Mouse (Mus musculus): ENCODE data around the gene Anapc16.

GRCm38 (mm10) chr10:59949783-59950605 is 52.9 kb downstream of the Anapc16 start:
- TF ChIP-seq MAFK (IDR thresholded peaks at IDR 0.05; ENCODE audit: insufficient read depth, low read depth, low read length), result no peak
- TF ChIP-seq CHD2 (IDR thresholded peaks at IDR 0.05; ENCODE audit: low read depth, low read length), result no peak
- no peak for TF ChIP-seq HCFC1 (IDR thresholded peaks at IDR 0.05; ENCODE audit: borderline replicate concordance, insufficient read depth, low read length)
- TF ChIP-seq ZNF384 (IDR thresholded peaks at IDR 0.05; ENCODE audit: low read depth, low read length), result no peak

Data from ES-E14 (cell line).